Mouse (Mus musculus): ENCODE results near the gene Cfb. TPM values are rescaled to one million over a fixed set of nuclear protein-coding genes. Genes with fewer than 3 reads are reported as not detected.

The Cfb gene
- total RNA-seq, 2 experiments from 2014 or later: 1.9 to 4.1 TPM

GRCm38 (mm10) chr17:34884704-34885103 is 22.4 kb upstream of the Cfb start:
- DNase-seq: no peak

GRCm38 (mm10) chr17:34883332-34883731 is 21.0 kb upstream of the Cfb start:
- DNase-seq: no peak

GRCm38 (mm10) chr17:34881683-34882310 is 19.5 kb upstream of the Cfb start, which contains the start of gene Gm20547:
Gene Gm20547 (minus strand): TSS chr17:34882042.
- no peak for DNase-seq

GRCm38 (mm10) chr17:34881166-34881565 is 18.8 kb upstream of the Cfb start:
- DNase-seq: no peak

GRCm38 (mm10) chr17:34879336-34879879 is 17.1 kb upstream of the Cfb start, which contains the start of gene Zbtb12:
Gene Zbtb12 (plus strand): TSS chr17:34879483.
- DNase-seq: no peak

GRCm38 (mm10) chr17:34874321-34874720 is 12.0 kb upstream of the Cfb start:
- no peak for DNase-seq

- DNase-seq: no peak
Measured at GRCm38 (mm10) chr17:34865981-34866380, 3.7 kb upstream of the Cfb start.

- DNase-seq: no peak
Measured at GRCm38 (mm10) chr17:34861704-34862415, 458 bp downstream of the Cfb start.

GRCm38 (mm10) chr17:34860514-34860913 is 1.8 kb downstream of the Cfb start:
- no peak for DNase-seq

- no peak for DNase-seq
Measured at GRCm38 (mm10) chr17:34858670-34859069, 3.6 kb downstream of the Cfb start.

- DNase-seq: peak; percentile 67
Measured at GRCm38 (mm10) chr17:34855825-34856224, 6.5 kb downstream of the Cfb start.

- no peak for DNase-seq
Measured at GRCm38 (mm10) chr17:34854761-34855160, 7.6 kb downstream of the Cfb start.

GRCm38 (mm10) chr17:34853511-34853910 is 8.8 kb downstream of the Cfb start:
- no peak for DNase-seq

- DNase-seq: no peak
Measured at GRCm38 (mm10) chr17:34850517-34851125, 11.7 kb downstream of the Cfb start.

- peak; percentile 98 for DNase-seq
Measured at GRCm38 (mm10) chr17:34849722-34850516, 12.4 kb downstream of the Cfb start, which contains the start of the genes Skiv2l and Nelfe. Gene Skiv2l (minus strand): TSS chr17:34850210. Gene Nelfe (plus strand): TSS chr17:34850391.

- no peak for DNase-seq
Measured at GRCm38 (mm10) chr17:34847615-34848014, 14.7 kb downstream of the Cfb start.

- DNase-seq: no peak
Measured at GRCm38 (mm10) chr17:34847192-34847591, 15.1 kb downstream of the Cfb start.

- no peak for DNase-seq
Measured at GRCm38 (mm10) chr17:34844884-34845283, 17.4 kb downstream of the Cfb start.

GRCm38 (mm10) chr17:34840736-34841307 is 21.5 kb downstream of the Cfb start:
- DNase-seq: no peak

GRCm38 (mm10) chr17:34838785-34839184 is 23.5 kb downstream of the Cfb start:
- DNase-seq: no peak

GRCm38 (mm10) chr17:34837464-34838324 is 24.6 kb downstream of the Cfb start:
- DNase-seq: peak; percentile 19
